Mouse (Mus musculus): Measurements from ENCODE around the gene Nlrx1. TPM values are rescaled to one million over a fixed set of nuclear protein-coding genes. Genes with fewer than 3 reads are reported as not detected.

The Nlrx1 gene
- polyA plus RNA-seq, 1 experiment from 2014 or later, result 3.0 TPM

DNA sequence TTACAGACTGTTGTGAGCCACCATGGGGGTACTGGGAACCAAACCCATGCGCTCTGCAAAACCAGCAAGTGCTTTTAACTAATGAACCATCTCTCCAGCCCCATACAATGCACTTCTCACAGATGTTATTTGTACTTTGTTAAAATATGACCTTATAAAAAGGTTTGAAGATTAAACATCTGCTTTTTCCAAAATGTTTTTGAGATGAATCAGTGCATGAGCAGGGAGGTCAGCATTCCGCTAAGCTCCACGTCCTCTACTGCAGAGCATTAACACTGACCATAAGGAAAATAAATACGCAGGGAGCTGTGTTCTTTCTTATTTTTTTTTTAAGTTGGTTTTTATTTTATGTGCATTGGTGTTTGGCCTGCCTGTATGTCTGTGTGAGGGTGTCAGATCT lies 56.0 kb downstream of the Nlrx1 start:
- H3K9ac ChIP-seq (ENCODE audit: low read length), result no peak overlapping the region
- no peak overlapping the region for H3K27ac ChIP-seq (replicated peaks; ENCODE audit: low read depth, low read length)
- H3K4me3 ChIP-seq (ENCODE audit: low read depth, low read length), result no peak overlapping the region
- no peak overlapping the region for H3K4me2 ChIP-seq (ENCODE audit: low read depth, severe bottlenecking)
- H3K36me3 ChIP-seq (ENCODE audit: control insufficient read depth, insufficient read depth, low read length), result peaks cover 2% of the 10 kb centered on the region; the same call in 1 of the 2 replicates
- 98% methylated on average over 4 of the region's 4 CpGs for WGBS
- H3K9me3 ChIP-seq (ENCODE audit: control insufficient read depth, low read length), result no peaks in the 10 kb centered on the region; the same call in 1 of the 2 replicates
- no peak for DNase-seq (ENCODE audit: low spot score)
- ATAC-seq (ENCODE audit: insufficient number of reproducible peaks, low FRiP score, low TSS enrichment, low read depth), result no peak
- no peaks in the 10 kb centered on the region for H3K4me1 ChIP-seq (ENCODE audit: control insufficient read depth, insufficient read depth, low read length)
- H3K27me3 ChIP-seq (ENCODE audit: control insufficient read depth, insufficient read depth, low read length), result no peaks in the 10 kb centered on the region

GRCm38 (mm10) chr9:44209416-44209815 lies 59.0 kb downstream of the Nlrx1 start:
- ATAC-seq (ENCODE audit: insufficient number of reproducible peaks, low FRiP score, low TSS enrichment, low read depth) (no peak), DNase-seq (ENCODE audit: low spot score) (no peak)
- Histone ChIP-seq H3K27me3 (ENCODE audit: control insufficient read depth, insufficient read depth, low read length) (no peaks in the 10 kb centered on the region), H3K4me2 (ENCODE audit: low read depth, severe bottlenecking) (no peak overlapping the region), H3K9me3 (ENCODE audit: control insufficient read depth, low read length) (no peaks in the 10 kb centered on the region; the same call in 1 of the 2 replicates), H3K4me1 (ENCODE audit: control insufficient read depth, insufficient read depth, low read length) (no peaks in the 10 kb centered on the region), H3K4me3 (ENCODE audit: low read depth, low read length) (no peak overlapping the region), H3K36me3 (ENCODE audit: control insufficient read depth, insufficient read depth, low read length) (peaks cover 2% of the 10 kb centered on the region; the same call in 1 of the 2 replicates), H3K9ac (ENCODE audit: low read length) (no peak overlapping the region), H3K27ac (replicated peaks; ENCODE audit: low read depth, low read length) (no peak overlapping the region)
- 93% methylated on average over 4 of the region's 4 CpGs for WGBS

GRCm38 (mm10) chr9:44207840-44208239 lies 60.6 kb downstream of the Nlrx1 start:
- Histone ChIP-seq H3K4me1 (ENCODE audit: control insufficient read depth, insufficient read depth, low read length) (no peaks in the 10 kb centered on the region), H3K9ac (ENCODE audit: low read length) (no peak overlapping the region), H3K36me3 (ENCODE audit: control insufficient read depth, insufficient read depth, low read length) (peaks cover 2% of the 10 kb centered on the region; the same call in 1 of the 2 replicates), H3K9me3 (ENCODE audit: control insufficient read depth, low read length) (no peaks in the 10 kb centered on the region; the same call in 1 of the 2 replicates), H3K4me3 (ENCODE audit: low read depth, low read length) (no peak overlapping the region), H3K27me3 (ENCODE audit: control insufficient read depth, insufficient read depth, low read length) (no peaks in the 10 kb centered on the region), H3K27ac (replicated peaks; ENCODE audit: low read depth, low read length) (no peak overlapping the region), H3K4me2 (ENCODE audit: low read depth, severe bottlenecking) (no peak overlapping the region)
- ATAC-seq (ENCODE audit: insufficient number of reproducible peaks, low FRiP score, low TSS enrichment, low read depth) (no peak), DNase-seq (ENCODE audit: low spot score) (no peak)
- WGBS, result 92% methylated on average over 2 of the region's 2 CpGs

Other genes starting within 250 kb of the Nlrx1 start
- gene Thy1, start 225.2 kb downstream of the Nlrx1 start, polyA plus RNA-seq (2014; fragmentation: Nextera tagmentation; extraction: Ambion mirVana), result 0.34 and 0.52 TPM in 2 replicates
- gene Usp2, start 201.6 kb downstream of the Nlrx1 start, polyA plus RNA-seq (2014; fragmentation: Nextera tagmentation; extraction: Ambion mirVana), result 6.8 and 8.7 TPM in 2 replicates
- 0.13 TPM in 1 of 2 replicates, not detected in the other for gene Mfrp, start 166.9 kb downstream of the Nlrx1 start, polyA plus RNA-seq (2014; fragmentation: Nextera tagmentation; extraction: Ambion mirVana)
- 0.40 and 0.45 TPM in 2 replicates for gene C1qtnf5, start 161.4 kb downstream of the Nlrx1 start, polyA plus RNA-seq (2014; fragmentation: Nextera tagmentation; extraction: Ambion mirVana)
- gene Gm49380, start 155.1 kb downstream of the Nlrx1 start, polyA plus RNA-seq (2014; fragmentation: Nextera tagmentation; extraction: Ambion mirVana), result 0.10 TPM in 1 of 2 replicates, not detected in the other
- 76.6 and 77.3 TPM in 2 replicates for gene Rnf26, start 155.1 kb downstream of the Nlrx1 start, polyA plus RNA-seq (2014; fragmentation: Nextera tagmentation; extraction: Ambion mirVana)
- gene Mcam, start 134.1 kb downstream of the Nlrx1 start, polyA plus RNA-seq (2014; fragmentation: Nextera tagmentation; extraction: Ambion mirVana), result 12.7 and 13.4 TPM in 2 replicates
- 19.2 and 21.7 TPM in 2 replicates for gene Cbl, start 34.5 kb downstream of the Nlrx1 start, polyA plus RNA-seq (2014; fragmentation: Nextera tagmentation; extraction: Ambion mirVana)
- not detected in 2 replicates for gene Ccdc153, start 27.9 kb downstream of the Nlrx1 start, polyA plus RNA-seq (2014; fragmentation: Nextera tagmentation; extraction: Ambion mirVana)
- gene Pdzd3, start 17.1 kb downstream of the Nlrx1 start, polyA plus RNA-seq (2014; fragmentation: Nextera tagmentation; extraction: Ambion mirVana), result 0.08 TPM in 1 of 2 replicates, not detected in the other
- gene Abcg4, start 20.0 kb upstream of the Nlrx1 start, polyA plus RNA-seq (2014; fragmentation: Nextera tagmentation; extraction: Ambion mirVana), result 3.4 and 3.7 TPM in 2 replicates
- gene Hinfp, start 37.1 kb upstream of the Nlrx1 start, polyA plus RNA-seq (2014; fragmentation: Nextera tagmentation; extraction: Ambion mirVana), result 19.5 and 28.4 TPM in 2 replicates
- 6.5 and 7.6 TPM in 2 replicates for gene C2cd2l, start 51.7 kb upstream of the Nlrx1 start, polyA plus RNA-seq (2014; fragmentation: Nextera tagmentation; extraction: Ambion mirVana)
- 52.3 and 55.8 TPM in 2 replicates for gene Dpagt1, start 57.4 kb upstream of the Nlrx1 start, polyA plus RNA-seq (2014; fragmentation: Nextera tagmentation; extraction: Ambion mirVana)
- 507 and 525 TPM in 2 replicates for gene H2afx, start 66.1 kb upstream of the Nlrx1 start, polyA plus RNA-seq (2014; fragmentation: Nextera tagmentation; extraction: Ambion mirVana)
- 145 and 153 TPM in 2 replicates for gene Hmbs, start 75.6 kb upstream of the Nlrx1 start, polyA plus RNA-seq (2014; fragmentation: Nextera tagmentation; extraction: Ambion mirVana)
- 26.4 and 26.6 TPM in 2 replicates for gene Vps11, start 93.1 kb upstream of the Nlrx1 start, polyA plus RNA-seq (2014; fragmentation: Nextera tagmentation; extraction: Ambion mirVana)
- gene Hyou1, start 110.9 kb upstream of the Nlrx1 start, polyA plus RNA-seq (2014; fragmentation: Nextera tagmentation; extraction: Ambion mirVana), result 36.1 and 39.7 TPM in 2 replicates
- 10.1 and 10.6 TPM in 2 replicates for gene Slc37a4, start 128.3 kb upstream of the Nlrx1 start, polyA plus RNA-seq (2014; fragmentation: Nextera tagmentation; extraction: Ambion mirVana)
- gene Rps25, start 138.5 kb upstream of the Nlrx1 start, polyA plus RNA-seq (2014; fragmentation: Nextera tagmentation; extraction: Ambion mirVana), result 2,256 and 2,311 TPM in 2 replicates
- 141 TPM in 2 replicates for gene Trappc4, start 139.0 kb upstream of the Nlrx1 start, polyA plus RNA-seq (2014; fragmentation: Nextera tagmentation; extraction: Ambion mirVana)
- 22.0 and 27.1 TPM in 2 replicates for gene Ccdc84, start 150.0 kb upstream of the Nlrx1 start, polyA plus RNA-seq (2014; fragmentation: Nextera tagmentation; extraction: Ambion mirVana)
- gene Foxr1, start 172.5 kb upstream of the Nlrx1 start, polyA plus RNA-seq (2014; fragmentation: Nextera tagmentation; extraction: Ambion mirVana), result not detected in 2 replicates
- gene Upk2, start 186.4 kb upstream of the Nlrx1 start, polyA plus RNA-seq (2014; fragmentation: Nextera tagmentation; extraction: Ambion mirVana), result 0.59 and 0.99 TPM in 2 replicates
- 11.6 and 12.3 TPM in 2 replicates for gene Bcl9l, start 214.2 kb upstream of the Nlrx1 start, polyA plus RNA-seq (2014; fragmentation: Nextera tagmentation; extraction: Ambion mirVana)

All from limb, embryonic 11.5 days (tissue).